Mouse (Mus musculus): ENCODE results near the gene Mcm2. TPM values are rescaled to one million over a fixed set of nuclear protein-coding genes. Genes with fewer than 3 reads are reported as not detected.

Mcm2 gene
- total and polyA plus RNA-seq, 2 experiments from 2014 or later = 14.1 to 19.3 TPM

DNA sequence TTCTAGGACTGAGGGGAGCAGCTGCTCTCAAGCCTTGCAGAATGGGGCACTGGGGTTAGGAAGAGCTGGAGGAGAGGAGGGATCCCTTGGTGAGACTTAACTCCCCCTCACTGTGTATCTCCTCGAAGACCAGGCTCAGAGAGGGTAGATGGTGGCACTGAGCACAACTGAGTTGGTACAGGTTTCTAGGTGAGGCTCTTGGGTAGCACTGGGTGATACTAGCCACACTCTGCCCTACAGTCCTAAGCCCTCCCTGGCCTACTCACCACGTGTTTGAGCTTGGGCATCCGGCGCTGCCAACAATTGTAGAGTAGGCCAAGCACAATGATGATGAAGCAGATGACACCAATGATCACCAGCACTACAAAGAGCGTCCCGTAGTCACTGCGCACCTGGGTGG lies 55.3 kb downstream of the Mcm2 start:
- Histone ChIP-seq H3K27ac (ENCODE audit: low read depth, low read length) (no peak overlapping the region), H3K36me3 (ENCODE audit: insufficient read depth) (peaks cover 53% of the 10 kb centered on the region), H3K4me1 (ENCODE audit: insufficient read depth) (peaks cover 12% of the 10 kb centered on the region), H3K9me3 (ENCODE audit: low read length) (no peaks in the 10 kb centered on the region), H3K4me3 (ENCODE audit: low read depth, low read length) (no peak overlapping the region), H3K27me3 (ENCODE audit: insufficient read depth, low read length) (no peaks in the 10 kb centered on the region), H3K9ac (no peak overlapping the region), H3K4me2 (ENCODE audit: low read depth) (peak overlapping the region; percentile 81; the same call in 1 of the 2 replicates)
- no peak for TF ChIP-seq CTCF (IDR thresholded peaks at IDR 0.05; ENCODE audit: low read depth)
- no peak for DNase-seq
- no peak for ATAC-seq
- WGBS = 71% methylated on average over 7 of the region's 7 CpGs

DNA sequence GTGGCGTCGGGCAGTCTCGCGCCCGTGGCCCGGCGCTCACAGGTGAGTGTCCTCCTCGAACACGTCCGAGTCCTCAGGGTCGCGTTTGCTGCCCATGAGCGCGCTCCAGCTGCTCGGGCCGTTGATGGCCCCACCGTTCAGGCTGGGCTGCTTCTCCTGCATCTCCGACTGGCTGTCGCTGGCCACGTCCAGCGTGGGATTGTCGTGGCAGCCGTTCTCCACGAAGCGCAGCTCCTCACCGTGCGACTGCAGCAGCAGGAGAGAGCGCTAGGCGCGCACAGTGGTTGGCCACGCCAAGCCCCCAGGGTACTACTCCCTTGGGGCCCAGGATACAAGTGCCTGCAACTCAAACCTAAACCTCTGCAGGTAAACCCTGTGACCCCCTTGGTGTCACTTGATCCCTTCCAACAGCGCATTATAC lies 55.8 kb downstream of the Mcm2 start:
- DNase-seq (peak; percentile 68), ATAC-seq (peak; percentile 14)
- H3K9me3 ChIP-seq (ENCODE audit: low read length) = no peaks in the 10 kb centered on the region
- WGBS = 3% methylated on average over 32 of the region's 32 CpGs
- peaks cover 54% of the 10 kb centered on the region for H3K36me3 ChIP-seq (ENCODE audit: insufficient read depth)
- H3K4me2 ChIP-seq (ENCODE audit: low read depth) = peak overlapping the region; percentile 81
- peak overlapping the region; percentile 77 for H3K4me3 ChIP-seq (ENCODE audit: low read depth, low read length)
- H3K4me1 ChIP-seq (ENCODE audit: insufficient read depth) = peaks cover 12% of the 10 kb centered on the region
- TF ChIP-seq CTCF (IDR thresholded peaks at IDR 0.05; ENCODE audit: low read depth) = peak; percentile 25; the same call in 1 of the 2 replicates
- H3K27me3 ChIP-seq (ENCODE audit: insufficient read depth, low read length) = no peaks in the 10 kb centered on the region
- peak overlapping the region; percentile 80 for H3K27ac ChIP-seq (ENCODE audit: low read depth, low read length)
- H3K9ac ChIP-seq = peak overlapping the region; percentile 76

DNA sequence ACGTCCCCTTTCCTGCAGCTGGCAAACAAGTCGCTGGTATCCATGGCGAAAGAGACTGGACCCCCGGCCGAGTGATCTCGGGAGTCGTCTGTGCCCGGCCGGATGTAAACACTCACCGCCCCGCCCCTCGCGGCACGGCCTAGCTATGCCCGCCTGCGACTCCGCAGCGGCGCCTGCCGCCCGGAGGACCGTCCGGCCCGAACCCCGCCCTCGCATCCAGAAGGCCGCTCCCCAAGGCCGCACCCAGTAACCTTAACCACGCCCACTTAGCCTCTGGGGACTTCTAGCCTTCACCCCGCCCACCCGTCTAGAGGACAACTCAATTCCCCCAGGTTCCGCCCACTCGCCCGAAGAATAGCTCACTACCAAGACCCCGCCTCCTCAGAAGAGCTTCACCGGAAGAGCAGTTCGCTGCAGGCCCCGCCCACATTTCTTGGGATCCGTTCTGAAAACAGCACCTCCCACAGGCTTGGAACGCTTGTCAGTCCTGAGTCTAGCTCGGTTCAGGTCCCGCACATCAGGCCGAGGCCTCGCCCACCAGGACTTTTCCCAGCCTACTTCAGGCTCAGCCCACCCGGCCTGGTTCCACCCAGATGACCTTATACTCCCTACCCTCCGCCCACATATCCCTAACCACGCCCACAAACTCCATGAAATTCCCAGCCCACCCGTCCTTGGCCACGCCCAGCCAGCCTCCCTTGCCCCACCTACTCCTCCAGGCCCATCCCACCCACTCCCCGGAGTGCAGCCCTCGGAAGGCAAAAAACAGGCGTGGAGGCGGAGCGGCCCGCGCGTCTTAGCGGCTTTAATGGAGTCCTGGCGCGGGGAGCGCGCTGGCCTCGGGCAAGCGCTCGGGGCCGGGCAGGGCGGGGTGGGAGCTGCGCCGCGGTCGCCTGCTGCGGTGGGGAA lies 56.5 kb downstream of the Mcm2 start, which contains the start of gene Abtb1:
Gene Abtb1 (minus strand): TSS at position 204 of the 909 bp plus-strand sequence.
- H3K27me3 ChIP-seq (ENCODE audit: insufficient read depth, low read length) = no peaks in the 10 kb centered on the region
- peaks cover 12% of the 10 kb centered on the region for H3K4me1 ChIP-seq (ENCODE audit: insufficient read depth)
- H3K4me3 ChIP-seq (ENCODE audit: low read depth, low read length) = peak within 1 kb of the TSS; percentile 77
- H3K9me3 ChIP-seq (ENCODE audit: low read length) = no peaks in the 10 kb centered on the region
- peak; percentile 99 for DNase-seq
- H3K4me2 ChIP-seq (ENCODE audit: low read depth) = peak within 1 kb of the TSS; percentile 81
- ATAC-seq = peak; percentile 90
- peak; percentile 67 for TF ChIP-seq CTCF (IDR thresholded peaks at IDR 0.05; ENCODE audit: low read depth)
- peak within 1 kb of the TSS; percentile 76 for H3K9ac ChIP-seq
- WGBS = 2% methylated on average over 67 of the region's 72 CpGs
- H3K36me3 ChIP-seq (ENCODE audit: insufficient read depth) = peaks cover 53% of the 10 kb centered on the region
- H3K27ac ChIP-seq (ENCODE audit: low read depth, low read length) = peak within 1 kb of the TSS; percentile 80

- Histone ChIP-seq H3K27ac (ENCODE audit: low read depth, low read length) (peak overlapping the region; percentile 80), H3K9ac (peak overlapping the region; percentile 76), H3K9me3 (ENCODE audit: low read length) (no peaks in the 10 kb centered on the region), H3K4me1 (ENCODE audit: insufficient read depth) (peaks cover 12% of the 10 kb centered on the region), H3K27me3 (ENCODE audit: insufficient read depth, low read length) (no peaks in the 10 kb centered on the region), H3K4me2 (ENCODE audit: low read depth) (peak overlapping the region; percentile 81), H3K4me3 (ENCODE audit: low read depth, low read length) (peak overlapping the region; percentile 77), H3K36me3 (ENCODE audit: insufficient read depth) (peaks cover 53% of the 10 kb centered on the region)
- ATAC-seq (peak; percentile 17), DNase-seq (no peak)
- no peak for TF ChIP-seq CTCF (IDR thresholded peaks at IDR 0.05; ENCODE audit: low read depth)
- WGBS = under 1% methylated on average over 22 of the region's 22 CpGs
These were observed 57.1 kb downstream of the Mcm2 start for GRCm38 (mm10) chr6:88841514-88841780.

DNA sequence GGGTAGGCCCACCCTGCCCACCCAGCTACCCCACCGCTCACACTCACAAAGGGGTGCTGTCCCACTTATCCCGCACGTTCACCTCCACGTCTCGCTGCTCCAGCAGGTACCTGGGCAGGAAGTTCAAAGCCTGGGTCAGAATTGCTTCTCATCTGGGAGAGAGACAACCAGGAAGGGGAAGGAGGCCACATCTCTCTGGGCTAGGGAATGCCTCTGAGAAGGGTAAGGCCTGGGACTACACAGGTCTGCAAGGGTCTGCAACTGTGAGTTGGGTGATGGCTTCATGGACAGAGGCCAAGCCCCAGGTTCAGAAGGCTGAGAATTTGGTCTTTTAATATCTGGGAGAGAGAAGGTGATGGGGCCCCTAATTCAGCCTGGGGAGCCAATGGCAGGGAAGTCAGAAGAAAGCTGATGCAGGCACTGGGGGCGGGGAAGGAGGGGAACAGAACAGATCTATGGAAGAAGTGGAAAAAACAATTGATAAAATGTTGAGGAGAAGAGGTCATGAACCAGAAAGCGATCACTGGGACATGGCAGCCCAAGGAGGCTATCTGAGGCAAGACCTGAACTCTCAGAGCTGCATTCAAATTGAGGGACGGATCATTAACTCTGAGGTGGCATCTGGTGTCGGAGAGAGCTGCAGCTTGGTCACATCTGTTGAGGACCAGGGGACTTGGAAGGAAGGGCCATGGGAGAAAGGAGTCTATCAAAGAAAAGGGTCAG lies 57.6 kb downstream of the Mcm2 start:
- DNase-seq = no peak
- Histone ChIP-seq H3K9ac (peak overlapping the region; percentile 76), H3K9me3 (ENCODE audit: low read length) (no peaks in the 10 kb centered on the region), H3K36me3 (ENCODE audit: insufficient read depth) (peaks cover 53% of the 10 kb centered on the region), H3K4me1 (ENCODE audit: insufficient read depth) (peaks cover 12% of the 10 kb centered on the region), H3K4me2 (ENCODE audit: low read depth) (peak overlapping the region; percentile 81), H3K4me3 (ENCODE audit: low read depth, low read length) (peak overlapping the region; percentile 77), H3K27me3 (ENCODE audit: insufficient read depth, low read length) (no peaks in the 10 kb centered on the region), H3K27ac (ENCODE audit: low read depth, low read length) (peak overlapping the region; percentile 80)
- no peak for ATAC-seq
- 59% methylated on average over 9 of the region's 9 CpGs for WGBS
- TF ChIP-seq CTCF (IDR thresholded peaks at IDR 0.05; ENCODE audit: low read depth) = no peak

DNA sequence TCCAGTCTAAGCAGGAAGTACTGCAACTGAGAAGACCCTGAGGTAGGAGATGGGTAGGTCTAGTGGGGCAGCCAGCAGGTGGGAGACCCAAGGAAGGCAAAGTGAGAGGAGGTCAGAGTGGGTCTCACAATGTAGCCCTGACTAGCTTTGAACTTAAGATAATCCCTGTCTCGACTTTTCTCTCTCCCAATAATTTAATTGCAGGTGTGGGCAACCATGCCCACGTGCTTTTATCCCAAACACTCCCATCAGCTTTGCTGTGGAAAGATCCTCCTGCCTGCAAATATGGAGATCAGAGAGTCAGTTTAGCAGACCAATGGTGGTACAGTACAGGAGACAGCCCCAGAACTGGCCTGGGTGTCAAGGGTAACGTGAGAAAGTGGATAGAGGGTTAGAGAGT lies 58.4 kb downstream of the Mcm2 start:
- Histone ChIP-seq H3K36me3 (ENCODE audit: insufficient read depth) (peaks cover 53% of the 10 kb centered on the region), H3K4me2 (ENCODE audit: low read depth) (no peak overlapping the region), H3K9ac (no peak overlapping the region), H3K27me3 (ENCODE audit: insufficient read depth, low read length) (no peaks in the 10 kb centered on the region), H3K4me3 (ENCODE audit: low read depth, low read length) (no peak overlapping the region), H3K27ac (ENCODE audit: low read depth, low read length) (no peak overlapping the region), H3K9me3 (ENCODE audit: low read length) (no peaks in the 10 kb centered on the region), H3K4me1 (ENCODE audit: insufficient read depth) (peaks cover 12% of the 10 kb centered on the region)
- DNase-seq (no peak), ATAC-seq (no peak)
- no peak for TF ChIP-seq CTCF (IDR thresholded peaks at IDR 0.05; ENCODE audit: low read depth)
- 72% methylated on average over 3 of the region's 3 CpGs for WGBS
